ENCODE assay signal across 25 mouse cellular contexts in genomic region chr5:28023452-28023851, GRCm38 (mm10). TPM values are rescaled to one million over a fixed set of nuclear protein-coding genes. Genes with fewer than 3 reads are reported as not detected.
DNase-seq lines count a peak whose midpoint lies in the region; ATAC-seq lines count a peak whose summit lies in the region.
"Had no signal": no experiment of that assay in that cellular context is flagged by ENCODE, and none has a peak within 500 bp of the region (broad histone marks: within the 10 kb centered on the region; RNA-seq: fewer than 3 reads in every experiment).

No protein-coding gene starts in this region.

- DNase-seq in embryo, embryonic 11 days: peak; percentile 3
- DNase-seq in embryo, embryonic 10 days (ENCODE audit: low spot score): no peak
- peak; percentile 78 for DNase-seq in heart, embryonic 10.5 days (ENCODE audit: low spot score)
- no peak for DNase-seq in lung, adult 18-20 months
- DNase-seq: adrenal gland, adult 8-10 months; adrenal gland, postnatal 36 days; cerebellum, adult 11 months; cerebellum, adult 2 months; cerebellum, adult 9-11 months; cerebellum, postnatal 25 days; gastrocnemius, postnatal 25 days; heart, adult 2 months; heart, postnatal 10 days; heart, postnatal 4 days had no signal

- H3K4me2 ChIP-seq in heart, embryonic 11.5 days: no peak overlapping the region
- no peak overlapping the region for H3K4me2 ChIP-seq in lung, embryonic 16.5 days (ENCODE audit: low read depth, low read length)
- H3K4me2 ChIP-seq: heart, embryonic 12.5 days; heart, embryonic 15.5 days; hindbrain, embryonic 14.5 days had no signal

- no peak for ATAC-seq in heart, embryonic 11.5 days (replicated peaks; ENCODE audit: insufficient number of reproducible peaks, low FRiP score, low TSS enrichment)
- ATAC-seq in lung, embryonic 16.5 days (ENCODE audit: low read depth): peak; percentile 45; the same call in 1 of the 2 replicates
- ATAC-seq: activated CD4-positive, CD25-positive, alpha-beta regulatory T cell, adult 4 months; forebrain, embryonic 14.5 days; hindbrain, postnatal 0 days; inflammation-experienced regulatory T-cells, adult 6 months; intestine, embryonic 16.5 days had no signal

- no peaks in the 10 kb centered on the region for H3K4me1 ChIP-seq in heart, embryonic 10.5 days
- H3K4me1 ChIP-seq in heart, embryonic 11.5 days (ENCODE audit: control insufficient read depth, insufficient read depth, low read length): no peaks in the 10 kb centered on the region
- H3K4me1 ChIP-seq in lung, embryonic 16.5 days (replicated peaks; ENCODE audit: control insufficient read depth, insufficient read depth, low read length): 0 out of 2 replicates have a peak, but pooled peaks cover 2% of the 10 kb centered on the region
- H3K4me1 ChIP-seq: forebrain, embryonic 10.5 days; heart, embryonic 12.5 days; heart, embryonic 15.5 days had no signal

- no peak overlapping the region for H3K27ac ChIP-seq in heart, embryonic 10.5 days
- no peak overlapping the region for H3K27ac ChIP-seq in heart, embryonic 11.5 days (ENCODE audit: low read depth, low read length)
- no peak overlapping the region for H3K27ac ChIP-seq in lung, embryonic 16.5 days (ENCODE audit: low read length)
- H3K27ac ChIP-seq: forebrain, embryonic 10.5 days; heart, adult 2 months; heart, embryonic 15.5 days; hindbrain, embryonic 14.5 days; hindbrain, postnatal 0 days had no signal

- no peak overlapping the region for H3K9ac ChIP-seq in heart, embryonic 11.5 days (ENCODE audit: low read depth, low read length)
- no peak overlapping the region for H3K9ac ChIP-seq in lung, embryonic 16.5 days (ENCODE audit: low read length)
- H3K9ac ChIP-seq: heart, embryonic 12.5 days; heart, embryonic 15.5 days; hindbrain, embryonic 14.5 days had no signal

- no peaks in the 10 kb centered on the region for H3K36me3 ChIP-seq in heart, embryonic 10.5 days
- H3K36me3 ChIP-seq in heart, embryonic 11.5 days (ENCODE audit: control insufficient read depth, insufficient read depth, low read length): no peaks in the 10 kb centered on the region
- no peaks in the 10 kb centered on the region for H3K36me3 ChIP-seq in lung, embryonic 16.5 days (ENCODE audit: control insufficient read depth, insufficient read depth, low read length)
- H3K36me3 ChIP-seq: forebrain, embryonic 10.5 days; heart, embryonic 12.5 days; heart, embryonic 15.5 days had no signal

- WGBS in heart, embryonic 10.5 days: 36% methylated on average over 2 of the region's 2 CpGs
- 42% methylated on average over 2 of the region's 2 CpGs for WGBS in heart, embryonic 11.5 days (ENCODE audit: insufficient replicate concordance)
- WGBS in lung, embryonic 16.5 days: 26% methylated on average over 2 of the region's 2 CpGs

- H3K27me3 ChIP-seq in heart, embryonic 10.5 days (ENCODE audit: insufficient read depth, poor library complexity, severe bottlenecking): no peaks in the 10 kb centered on the region
- no peaks in the 10 kb centered on the region for H3K27me3 ChIP-seq in heart, embryonic 11.5 days (ENCODE audit: control insufficient read depth, insufficient read depth, low read length)
- no peaks in the 10 kb centered on the region for H3K27me3 ChIP-seq in lung, embryonic 16.5 days (ENCODE audit: control insufficient read depth, insufficient read depth, low read depth, low read length)
- H3K27me3 ChIP-seq: heart, embryonic 12.5 days; heart, embryonic 15.5 days had no signal

- H3K9me3 ChIP-seq in heart, embryonic 10.5 days: no peaks in the 10 kb centered on the region
- no peaks in the 10 kb centered on the region for H3K9me3 ChIP-seq in heart, embryonic 11.5 days (replicated peaks; ENCODE audit: control insufficient read depth, low read length)
- no peaks in the 10 kb centered on the region for H3K9me3 ChIP-seq in lung, embryonic 16.5 days (ENCODE audit: control insufficient read depth, low read length)
- H3K9me3 ChIP-seq: heart, embryonic 12.5 days; heart, embryonic 15.5 days had no signal

- H3K4me3 ChIP-seq in heart, embryonic 10.5 days: no peak overlapping the region
- no peak overlapping the region for H3K4me3 ChIP-seq in heart, embryonic 11.5 days (ENCODE audit: low read depth, low read length)
- H3K4me3 ChIP-seq in lung, embryonic 16.5 days (ENCODE audit: low read length): no peak overlapping the region
- H3K4me3 ChIP-seq: forebrain, embryonic 10.5 days; heart, adult 2 months; heart, embryonic 12.5 days; heart, embryonic 15.5 days had no signal

RNA-seq across cellular contexts. Expression of gene Insig1, which starts 47.7 kb away (rescaled TPM):
- 38.7 and 39.6 TPM in 2 replicates for polyA plus RNA-seq in heart, embryonic 10.5 days (2016; fragmentation: Nextera tagmentation; extraction: Ambion mirVana)
- polyA plus RNA-seq in heart, embryonic 11.5 days (2014; fragmentation: Nextera tagmentation; extraction: Ambion mirVana): 34.6 and 37.8 TPM in 2 replicates
- 51.6 and 57.3 TPM in 2 replicates for polyA plus RNA-seq in lung, embryonic 16.5 days (2015; fragmentation: Nextera tagmentation; extraction: Ambion mirVana)

Comparison
In these comparisons a context has a peak if more than half of its experiments do, and no peak if none do; other contexts are left out.
1. DNase-seq: peak in embryo, embryonic 11 days (single experiment) and heart, embryonic 10.5 days (single experiment); none in embryo, embryonic 10 days (single experiment) and lung, adult 18-20 months (0 of 2).